Mouse (Mus musculus) stomach, postnatal 0 days (tissue): ENCODE measurements around the gene Casq1. TPM values are rescaled to one million over a fixed set of nuclear protein-coding genes. Genes with fewer than 3 reads are reported as not detected.

Experiments used
- ATAC-seq: fragments of 200-750 bp; cut with Nextera tagmentation; 2 replicates; pipeline ENCODE4 v1.8.0; 2017; ENCODE audit not compliant: low FRiP score, low TSS enrichment
- DNase-seq: peaks from one replicate; pipeline ENCODE4 v3.0.0-alpha.2; 2016; ENCODE audit warnings: low spot score
- H3K27ac ChIP-seq: fragments of 300-500 bp; sonication (generic); replicated peaks from 2 replicates; pipeline ENCODE4 v1.5.1; 2014; ENCODE audit warnings: mild to moderate bottlenecking, control low read depth
- H3K27me3 ChIP-seq: fragments of 300-500 bp; sonication (generic); 2 replicates; pipeline ENCODE4 v1.6.1; 2014; ENCODE audit warnings: low read length; ENCODE audit not compliant: control insufficient read depth, insufficient read depth
- H3K36me3 ChIP-seq: fragments of 300-500 bp; sonication (generic); 2 replicates; pipeline ENCODE4 v1.6.1; 2014; ENCODE audit warnings: low read length, mixed read lengths; ENCODE audit not compliant: control insufficient read depth, insufficient read depth
- H3K4me1 ChIP-seq: fragments of 300-500 bp; sonication (generic); replicated peaks from 2 replicates; pipeline ENCODE4 v1.6.1; 2014; ENCODE audit warnings: antibody characterized with exemption; ENCODE audit not compliant: control insufficient read depth, insufficient read depth
- H3K4me2 ChIP-seq: fragments of 300-500 bp; sonication (generic); replicated peaks from 2 replicates; pipeline ENCODE4 v1.6.1; 2014; ENCODE audit warnings: low read depth, mild to moderate bottlenecking, control low read depth, moderate library complexity
- H3K4me3 ChIP-seq: fragments of 300-500 bp; sonication (generic); 2 replicates; pipeline ENCODE4 v1.5.1; 2014; ENCODE audit warnings: low read depth, low read length, control low read depth
- H3K9ac ChIP-seq: fragments of 300-500 bp; sonication (generic); 2 replicates; pipeline ENCODE4 v1.6.1; 2014; ENCODE audit warnings: mild to moderate bottlenecking, low read length, control low read depth, mixed read lengths
- H3K9me3 ChIP-seq: fragments of 300-500 bp; sonication (generic); 2 replicates; pipeline ENCODE4 v1.6.1; 2016; ENCODE audit warnings: low read length; ENCODE audit not compliant: control insufficient read depth
- CTCF ChIP-seq: IDR thresholded peaks from 2 replicates; pipeline ENCODE4 v1.5.1; 2016; ENCODE audit warnings: antibody characterized with exemption, low read depth, mild to moderate bottlenecking, moderate library complexity
- EP300 ChIP-seq: optimal IDR thresholded peaks from 2 replicates; pipeline ENCODE3; 2016; ENCODE audit warnings: antibody characterized with exemption
- WGBS: fragments of 180-500 bp; shearing (Covaris S2); extraction: QIAGEN DNeasy Blood & Tissue Kit; methylation state at CpG from one replicate; pipeline ENCODE4 v1.1.7; 2014; 5-methylcytosine and 5-hydroxymethylcytosine counted together
- polyA plus RNA-seq: library from polyadenylated mRNA; unstranded; fragments of >200 nt; fragmentation: Nextera tagmentation; extraction: Ambion mirVana; gene quantifications from 2 replicates; pipeline ENCODE4 v1.2.1, GENCODE M21; 2015

The Casq1 gene
- polyA plus RNA-seq, 1 experiment from 2014 or later, result 9.8 TPM

GRCm38 (mm10) chr1:172213771-172214170 is 5.9 kb downstream of the Casq1 start:
- Histone ChIP-seq H3K4me2 (no peak overlapping the region), H3K36me3 (no peaks in the 10 kb centered on the region), H3K9me3 (no peaks in the 10 kb centered on the region), H3K4me3 (no peak overlapping the region), H3K27ac (no peak overlapping the region), H3K9ac (no peak overlapping the region), H3K27me3 (no peaks in the 10 kb centered on the region), H3K4me1 (peaks cover 5% of the 10 kb centered on the region; the same call in 1 of the 2 replicates)
- DNase-seq (no peak), ATAC-seq (no peak)
- 49% methylated on average over 4 of the region's 4 CpGs for WGBS
- TF ChIP-seq EP300, result no peak
- TF ChIP-seq CTCF, result no peak

DNA sequence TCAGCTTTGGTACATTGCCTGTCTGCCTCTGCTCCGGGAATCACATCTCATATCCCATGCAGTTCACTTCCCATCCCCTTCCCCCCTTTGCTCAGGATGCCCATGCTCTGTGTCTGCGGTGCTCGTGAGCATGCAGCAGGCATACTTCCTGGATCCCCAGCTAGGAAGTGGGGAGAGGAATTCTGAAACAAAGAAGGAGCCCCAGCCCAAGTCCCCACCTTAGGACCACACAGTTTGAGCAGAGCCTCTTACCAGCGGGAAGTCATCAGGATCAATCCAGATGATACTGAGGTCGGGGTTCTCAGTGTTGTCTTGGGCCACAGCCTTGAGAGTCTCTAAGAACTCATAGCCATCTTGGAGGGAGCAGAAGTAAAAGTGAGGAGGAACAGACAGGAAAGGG is 6.9 kb downstream of the Casq1 start:
- Histone ChIP-seq H3K36me3 (no peaks in the 10 kb centered on the region), H3K4me1 (peaks cover 5% of the 10 kb centered on the region; the same call in 1 of the 2 replicates), H3K9ac (no peak overlapping the region), H3K4me3 (no peak overlapping the region), H3K27ac (no peak overlapping the region), H3K9me3 (no peaks in the 10 kb centered on the region), H3K4me2 (no peak overlapping the region), H3K27me3 (no peaks in the 10 kb centered on the region)
- 61% methylated on average over 5 of the region's 5 CpGs for WGBS
- ATAC-seq, result no peak
- DNase-seq, result no peak
- no peak for TF ChIP-seq EP300
- no peak for TF ChIP-seq CTCF

- WGBS, result 10% methylated on average over 7 of the region's 7 CpGs
- no peak; the same call in 1 of the 2 replicates for ATAC-seq
- Histone ChIP-seq H3K9ac (no peak overlapping the region), H3K4me2 (peak overlapping the region; percentile 69; the same call in 1 of the 2 replicates), H3K4me3 (no peak overlapping the region), H3K36me3 (no peaks in the 10 kb centered on the region), H3K27me3 (no peaks in the 10 kb centered on the region), H3K9me3 (no peaks in the 10 kb centered on the region), H3K4me1 (peaks cover 15% of the 10 kb centered on the region), H3K27ac (peak overlapping the region; percentile 93)
- TF ChIP-seq CTCF (no peak), EP300 (no peak)
- DNase-seq, result no peak
Observed at GRCm38 (mm10) chr1:172207111-172207584, 12.5 kb downstream of the Casq1 start.

GRCm38 (mm10) chr1:172206141-172206917 is 13.3 kb downstream of the Casq1 start, which contains the start of gene Pea15a:
Pea15a (minus strand) TSS chr1:172206804.
- WGBS, result under 1% methylated on average over 35 of the region's 40 CpGs
- peaks cover 18% of the 10 kb centered on the region for H3K4me1 ChIP-seq
- TF ChIP-seq EP300 (no peak), CTCF (no peak)

DNA sequence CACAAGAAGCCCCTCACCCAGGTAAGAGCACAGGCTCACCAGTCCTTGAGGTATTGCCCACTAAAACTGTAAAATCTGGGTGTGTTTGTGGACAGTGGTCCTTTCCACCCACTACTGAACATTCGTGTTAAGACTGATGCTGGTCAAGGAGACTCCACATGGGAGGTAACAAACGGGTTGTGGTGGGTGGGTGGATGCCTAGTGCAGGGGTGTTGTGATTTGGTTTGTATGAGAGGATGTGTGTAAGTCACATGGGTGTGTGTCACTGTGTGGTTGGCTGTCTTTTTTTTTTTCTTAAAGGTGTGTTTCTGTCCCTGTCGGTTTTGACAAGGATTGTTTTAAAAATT is 14.0 kb downstream of the Casq1 start:
- Histone ChIP-seq H3K9me3 (no peaks in the 10 kb centered on the region), H3K36me3 (no peaks in the 10 kb centered on the region), H3K27ac (peak overlapping the region; percentile 93), H3K4me1 (peaks cover 24% of the 10 kb centered on the region), H3K27me3 (no peaks in the 10 kb centered on the region), H3K9ac (peak overlapping the region; percentile 83), H3K4me3 (peak overlapping the region; percentile 61), H3K4me2 (peak overlapping the region; percentile 69)
- TF ChIP-seq CTCF (no peak), EP300 (no peak)
- WGBS, result 19% methylated on average over 3 of the region's 3 CpGs
- DNase-seq (no peak), ATAC-seq (no peak)

More at GRCm38 (mm10) chr1:172206141-172206917, 13.3 kb downstream of the Casq1 start, which contains the start of gene Pea15a:
- ATAC-seq, result peak; percentile 83
- Histone ChIP-seq H3K36me3 (no peaks in the 10 kb centered on the region), H3K4me3 (peak within 1 kb of the TSS; percentile 61), H3K9ac (peak within 1 kb of the TSS; percentile 83), H3K27ac (peak within 1 kb of the TSS; percentile 93), H3K27me3 (no peaks in the 10 kb centered on the region), H3K9me3 (no peaks in the 10 kb centered on the region), H3K4me2 (peak within 1 kb of the TSS; percentile 69)
- peak; percentile 87 for DNase-seq
